Mouse (Mus musculus) neural tube, embryonic 15.5 days (tissue): ENCODE measurements around the gene Tle3. TPM values are rescaled to one million over a fixed set of nuclear protein-coding genes. Genes with fewer than 3 reads are reported as not detected.

ENCODE experiments used
- ATAC-seq: fragments of 200-750 bp; cut with Nextera tagmentation; 2 replicates; pipeline ENCODE4 v1.8.0; 2017; ENCODE audit warnings: mild to moderate bottlenecking, moderate TSS enrichment, moderate library complexity; ENCODE audit not compliant: low FRiP score
- H3K27ac ChIP-seq: fragments of 300-500 bp; sonication (generic); replicated peaks from 2 replicates; pipeline ENCODE4 v1.5.1; 2015; ENCODE audit warnings: mild to moderate bottlenecking, inconsistent platforms
- H3K27me3 ChIP-seq: fragments of 300-500 bp; sonication (generic); replicated peaks from 2 replicates; pipeline ENCODE4 v1.6.1; 2015; ENCODE audit warnings: inconsistent platforms
- H3K36me3 ChIP-seq: fragments of 300-500 bp; sonication (generic); 2 replicates; pipeline ENCODE4 v1.6.1; 2015; ENCODE audit warnings: inconsistent platforms
- H3K4me1 ChIP-seq: fragments of 300-500 bp; sonication (generic); 2 replicates; pipeline ENCODE4 v1.6.1; 2015; ENCODE audit warnings: inconsistent platforms
- H3K4me2 ChIP-seq: fragments of 300-500 bp; sonication (generic); 2 replicates; pipeline ENCODE4 v1.6.1; 2015; ENCODE audit warnings: inconsistent platforms, mild to moderate bottlenecking, moderate library complexity
- H3K4me3 ChIP-seq: fragments of 300-500 bp; sonication (generic); replicated peaks from 2 replicates; pipeline ENCODE4 v1.5.1; 2015; ENCODE audit warnings: mild to moderate bottlenecking, inconsistent platforms
- H3K9ac ChIP-seq: fragments of 300-500 bp; sonication (generic); replicated peaks from 2 replicates; pipeline ENCODE4 v1.6.1; 2015; ENCODE audit warnings: mild to moderate bottlenecking, inconsistent platforms
- H3K9me3 ChIP-seq: fragments of 300-500 bp; sonication (generic); replicated peaks from 2 replicates; pipeline ENCODE4 v1.6.1; 2016; ENCODE audit warnings: inconsistent platforms
- WGBS: fragments of 180-500 bp; shearing (Covaris S2); methylation state at CpG from one replicate; pipeline ENCODE4 v1.1.7; 2015; ENCODE audit warnings: mixed read lengths; 5-methylcytosine and 5-hydroxymethylcytosine counted together
- polyA plus RNA-seq: library from polyadenylated mRNA; unstranded; fragments of >200 nt; fragmentation: Nextera tagmentation; extraction: Ambion mirVana; gene quantifications from 2 replicates; pipeline ENCODE4 v1.2.1, GENCODE M21; 2015

Tle3 gene
- polyA plus RNA-seq: 20.5 and 24.2 TPM in 2 replicates

DNA sequence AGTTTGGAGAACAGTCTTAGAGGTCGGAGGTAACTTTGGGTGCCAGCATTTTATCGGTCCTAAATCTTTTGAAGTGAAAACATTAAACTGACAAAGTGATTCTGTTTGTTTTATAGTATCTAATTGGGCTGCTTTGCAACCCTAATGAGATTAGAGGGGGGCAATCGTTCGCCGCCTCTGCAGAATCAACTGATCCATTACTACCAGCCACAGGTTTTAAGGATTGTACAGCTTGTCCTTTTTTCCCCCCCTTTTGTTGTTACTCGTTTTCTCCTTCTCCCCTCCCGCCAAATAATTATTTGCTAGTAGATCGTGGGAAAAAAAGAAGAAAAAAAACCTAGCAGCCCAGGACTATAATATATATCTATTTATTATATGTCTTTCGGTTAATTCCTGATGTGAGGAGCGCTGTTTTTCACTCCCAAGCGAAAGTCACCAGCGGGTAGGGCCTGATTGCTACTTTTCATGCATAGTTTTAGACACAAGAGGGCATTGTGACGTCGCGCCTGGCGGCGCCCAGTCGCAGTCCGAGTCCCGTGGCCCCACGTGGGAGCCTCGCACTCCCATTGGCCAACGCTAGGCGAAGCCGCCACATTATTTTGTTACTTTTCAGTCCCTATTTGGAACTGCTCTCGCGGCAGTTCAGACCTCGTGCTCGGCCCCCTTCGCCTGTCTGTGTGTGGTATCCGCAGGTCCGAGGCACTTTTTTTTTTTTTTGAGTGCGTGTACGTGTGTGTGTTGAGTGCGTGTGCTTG lies at the start of gene Tle3:
Gene Tle3 (plus strand): TSS at position 612 of the 755 bp plus-strand sequence.
- peak within 1 kb of the TSS; percentile 92 for H3K27ac ChIP-seq
- H3K27me3 ChIP-seq: peaks cover under 1% of the 10 kb centered on the region; the same call in 1 of the 2 replicates
- WGBS: under 1% methylated on average over 35 of the region's 35 CpGs
- no peaks in the 10 kb centered on the region for H3K9me3 ChIP-seq
- no peaks in the 10 kb centered on the region for H3K36me3 ChIP-seq
- H3K4me1 ChIP-seq: peaks cover 64% of the 10 kb centered on the region
- peak within 1 kb of the TSS; percentile 98 for H3K9ac ChIP-seq
- peak within 1 kb of the TSS; percentile 90 for H3K4me3 ChIP-seq
- peak; percentile 59 for ATAC-seq
- H3K4me2 ChIP-seq: peak within 1 kb of the TSS; percentile 95

DNA sequence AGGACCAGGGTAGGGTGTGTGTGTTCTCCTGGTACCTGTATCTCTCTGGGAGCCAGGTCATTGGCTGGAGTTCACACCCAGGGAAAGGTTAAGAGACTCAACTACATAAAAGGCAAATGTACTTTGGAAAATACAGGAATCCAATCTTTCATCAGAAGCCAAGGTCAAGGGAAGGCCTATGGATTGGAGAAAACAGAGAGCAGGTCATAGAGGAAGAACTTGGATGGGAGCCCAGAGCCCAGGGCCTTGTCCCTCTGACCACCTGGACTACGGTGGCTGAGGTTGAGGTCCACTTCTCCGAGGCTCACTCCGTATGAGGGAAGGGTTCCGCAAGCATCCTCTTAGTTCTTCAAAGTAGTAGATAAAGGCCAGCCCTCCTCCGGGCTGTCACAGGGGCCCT lies 48.9 kb upstream of the Tle3 start:
- Histone ChIP-seq H3K27me3 (peaks cover 15% of the 10 kb centered on the region; the same call in 1 of the 2 replicates), H3K4me2 (no peak overlapping the region), H3K4me1 (peaks cover 36% of the 10 kb centered on the region), H3K27ac (no peak overlapping the region), H3K9ac (no peak overlapping the region), H3K36me3 (no peaks in the 10 kb centered on the region), H3K9me3 (no peaks in the 10 kb centered on the region), H3K4me3 (no peak overlapping the region)
- ATAC-seq: no peak
- WGBS: 86% methylated on average over 5 of the region's 5 CpGs

DNA sequence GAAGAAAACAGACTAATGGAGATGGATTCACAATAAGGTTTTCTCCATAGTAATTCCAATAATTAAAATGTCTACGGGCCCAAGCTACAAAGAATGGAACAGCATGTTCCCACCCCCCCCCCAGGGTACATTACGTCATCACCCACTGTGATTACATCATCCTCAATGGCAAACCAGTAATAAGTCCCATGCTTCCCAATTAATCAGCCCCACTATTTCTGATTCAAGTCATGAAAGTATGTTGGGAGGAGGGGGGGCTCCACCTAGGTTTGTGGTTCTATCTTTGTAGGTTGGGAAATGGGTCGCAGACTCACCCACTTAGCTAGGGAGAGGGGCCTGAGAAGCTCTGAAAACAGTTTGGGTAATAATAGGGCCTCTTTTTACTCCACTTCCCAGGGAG lies 48.3 kb upstream of the Tle3 start:
- Histone ChIP-seq H3K4me2 (no peak overlapping the region), H3K27ac (no peak overlapping the region), H3K9ac (no peak overlapping the region), H3K9me3 (no peaks in the 10 kb centered on the region), H3K27me3 (peaks cover 17% of the 10 kb centered on the region; the same call in 1 of the 2 replicates), H3K36me3 (no peaks in the 10 kb centered on the region), H3K4me3 (no peak overlapping the region), H3K4me1 (peaks cover 36% of the 10 kb centered on the region)
- 32% methylated on average over 3 of the region's 3 CpGs for WGBS
- ATAC-seq: no peak

DNA sequence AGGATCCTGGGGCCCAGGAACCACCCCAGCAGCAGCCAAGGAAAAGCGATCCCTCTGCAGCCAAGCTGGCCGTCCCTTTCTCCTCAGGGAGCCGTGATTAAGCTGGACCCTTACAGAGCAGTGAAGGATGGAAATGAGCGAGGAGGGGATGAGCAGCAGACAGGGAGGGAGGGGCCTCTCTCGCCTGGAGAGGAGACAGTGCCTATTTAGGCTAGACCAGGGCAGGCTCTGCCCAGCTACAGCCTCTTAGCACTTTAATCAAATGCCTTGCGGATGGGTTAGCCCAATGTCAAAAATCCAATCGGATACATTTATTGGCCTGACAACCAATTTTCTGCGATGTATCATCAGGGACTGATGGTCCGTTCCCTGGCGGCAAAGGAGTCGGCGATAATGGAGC lies 47.8 kb upstream of the Tle3 start:
- Histone ChIP-seq H3K4me2 (peak overlapping the region; percentile 21; the same call in 1 of the 2 replicates), H3K36me3 (no peaks in the 10 kb centered on the region), H3K4me1 (peaks cover 36% of the 10 kb centered on the region), H3K9me3 (no peaks in the 10 kb centered on the region), H3K9ac (no peak overlapping the region), H3K27ac (no peak overlapping the region), H3K27me3 (peaks cover 17% of the 10 kb centered on the region; the same call in 1 of the 2 replicates), H3K4me3 (no peak overlapping the region)
- no peak for ATAC-seq
- 7% methylated on average over 12 of the region's 12 CpGs for WGBS

DNA sequence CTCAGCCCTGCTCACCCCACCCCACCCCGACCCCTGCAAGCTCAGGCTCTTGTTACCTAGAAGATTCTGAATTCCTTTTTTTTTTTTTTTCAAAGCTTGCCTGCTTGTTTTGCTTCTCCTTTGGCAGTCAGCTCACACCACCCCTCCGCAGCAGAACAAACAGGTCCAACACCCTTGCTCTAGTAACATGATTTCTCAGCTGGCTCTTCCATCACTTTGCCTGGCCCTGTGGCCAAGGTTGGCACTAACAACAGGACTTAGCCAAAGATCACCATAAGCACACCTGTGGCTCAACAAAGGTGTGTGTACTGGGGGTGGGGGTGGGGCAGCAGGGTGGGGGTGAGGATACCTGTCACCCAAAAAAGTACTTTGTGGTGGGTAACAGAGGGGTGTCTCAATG lies 47.2 kb upstream of the Tle3 start:
- Histone ChIP-seq H3K4me3 (no peak overlapping the region), H3K4me1 (peaks cover 31% of the 10 kb centered on the region), H3K4me2 (no peak overlapping the region), H3K9ac (no peak overlapping the region), H3K9me3 (no peaks in the 10 kb centered on the region), H3K27me3 (peaks cover 17% of the 10 kb centered on the region; the same call in 1 of the 2 replicates), H3K27ac (no peak overlapping the region), H3K36me3 (no peaks in the 10 kb centered on the region)
- ATAC-seq: no peak
- WGBS: 29% methylated on average over 2 of the region's 2 CpGs

DNA sequence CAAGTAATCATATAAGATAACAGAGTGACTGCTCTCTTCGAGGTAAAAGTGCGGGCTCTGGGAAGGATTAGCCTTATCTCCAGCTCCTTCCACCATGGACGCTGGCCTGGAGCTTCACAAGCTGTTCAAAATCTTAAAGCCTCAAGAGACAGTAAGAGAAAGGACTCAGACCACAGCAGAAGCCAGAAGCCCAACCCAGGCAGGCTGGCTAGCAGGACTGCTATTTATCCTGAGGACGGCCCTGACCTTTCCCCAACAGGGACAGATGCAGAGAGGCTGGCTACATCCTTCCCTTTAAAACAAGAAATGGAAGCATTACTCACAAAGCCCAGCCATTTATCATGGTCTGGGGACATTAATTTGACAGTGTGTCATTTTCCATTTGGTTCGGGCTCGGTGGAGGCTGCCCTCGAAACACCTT lies 46.2 kb upstream of the Tle3 start:
- peaks cover 17% of the 10 kb centered on the region; the same call in 1 of the 2 replicates for H3K27me3 ChIP-seq
- no peaks in the 10 kb centered on the region for H3K36me3 ChIP-seq
- H3K9me3 ChIP-seq: no peaks in the 10 kb centered on the region
- WGBS: 29% methylated on average over 7 of the region's 7 CpGs
- no peak overlapping the region for H3K4me3 ChIP-seq
- H3K27ac ChIP-seq: no peak overlapping the region
- H3K9ac ChIP-seq: no peak overlapping the region
- ATAC-seq: no peak
- H3K4me1 ChIP-seq: peaks cover 29% of the 10 kb centered on the region
- H3K4me2 ChIP-seq: no peak overlapping the region

DNA sequence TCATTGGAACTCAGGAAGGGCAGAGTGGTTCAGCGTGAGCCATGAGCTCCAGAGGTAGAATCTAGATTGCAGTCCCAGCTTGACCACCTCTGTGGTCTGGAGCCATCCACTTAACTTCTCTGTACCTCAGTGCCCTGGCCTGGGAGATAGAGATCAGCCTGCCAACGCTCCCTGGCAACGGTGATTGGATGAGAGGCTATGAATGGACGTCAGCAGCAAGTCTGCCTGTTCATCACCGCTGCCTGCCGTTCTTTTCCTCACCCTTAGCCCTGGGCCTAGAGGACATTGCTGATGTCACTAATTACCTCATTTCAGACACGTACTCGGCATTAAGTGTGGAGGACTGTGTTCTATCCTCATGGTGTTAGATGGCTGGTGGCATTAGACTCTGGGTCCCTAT lies 45.2 kb upstream of the Tle3 start:
- Histone ChIP-seq H3K36me3 (no peaks in the 10 kb centered on the region), H3K9ac (no peak overlapping the region), H3K27me3 (peaks cover 18% of the 10 kb centered on the region; the same call in 1 of the 2 replicates), H3K27ac (no peak overlapping the region), H3K4me3 (no peak overlapping the region), H3K4me2 (no peak overlapping the region), H3K9me3 (no peaks in the 10 kb centered on the region), H3K4me1 (peaks cover 29% of the 10 kb centered on the region)
- WGBS: 54% methylated on average over 8 of the region's 8 CpGs
- ATAC-seq: no peak

DNA sequence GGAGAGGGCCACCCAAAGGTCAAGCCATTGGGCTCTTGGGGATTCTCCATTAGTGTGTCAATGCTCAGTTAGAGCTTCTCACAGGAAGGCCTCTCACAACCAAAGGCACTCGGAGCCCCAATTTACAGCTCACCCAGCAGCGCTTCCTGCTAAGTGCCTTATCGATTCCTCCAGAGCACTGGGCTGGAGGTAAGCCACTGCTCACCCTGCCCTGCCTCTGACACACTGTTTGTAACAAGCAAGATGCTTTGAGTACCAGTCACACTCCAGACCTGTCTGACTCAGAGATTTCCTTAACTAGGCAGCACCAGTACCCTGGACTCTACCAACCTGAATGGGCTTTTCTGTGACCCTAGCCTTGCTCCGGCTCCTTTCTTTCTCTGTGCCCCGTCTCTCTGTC lies 44.0 kb upstream of the Tle3 start:
- Histone ChIP-seq H3K27me3 (peaks cover 27% of the 10 kb centered on the region), H3K27ac (no peak overlapping the region), H3K4me3 (no peak overlapping the region), H3K4me1 (peaks cover 25% of the 10 kb centered on the region), H3K4me2 (no peak overlapping the region), H3K9me3 (no peaks in the 10 kb centered on the region), H3K9ac (no peak overlapping the region), H3K36me3 (no peaks in the 10 kb centered on the region)
- WGBS: 76% methylated on average over 5 of the region's 5 CpGs
- ATAC-seq: no peak

DNA sequence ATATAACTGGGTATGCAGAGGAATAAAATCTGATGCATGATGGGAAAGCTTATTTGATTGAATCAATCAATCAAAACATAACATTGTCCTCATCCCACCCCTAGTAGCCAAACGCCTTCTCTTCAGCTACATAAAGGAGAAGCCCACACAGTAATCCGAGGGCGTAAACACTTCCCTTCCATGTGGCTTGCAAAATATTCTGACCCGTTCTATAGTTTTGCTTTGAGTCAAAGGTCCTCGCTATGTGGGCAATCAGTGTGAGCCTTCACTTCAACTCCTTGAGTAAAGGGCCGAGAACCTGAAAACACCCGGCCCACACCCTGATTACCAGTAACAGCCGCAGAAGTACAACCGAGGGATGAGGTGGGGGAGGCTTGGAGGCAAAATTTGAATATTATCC lies 41.4 kb upstream of the Tle3 start:
- Histone ChIP-seq H3K4me2 (no peak overlapping the region), H3K4me1 (peaks cover 12% of the 10 kb centered on the region), H3K4me3 (no peak overlapping the region), H3K9ac (no peak overlapping the region), H3K9me3 (no peaks in the 10 kb centered on the region), H3K36me3 (no peaks in the 10 kb centered on the region), H3K27ac (no peak overlapping the region), H3K27me3 (peaks cover 40% of the 10 kb centered on the region)
- no peak for ATAC-seq
- WGBS: 91% methylated on average over 9 of the region's 9 CpGs

DNA sequence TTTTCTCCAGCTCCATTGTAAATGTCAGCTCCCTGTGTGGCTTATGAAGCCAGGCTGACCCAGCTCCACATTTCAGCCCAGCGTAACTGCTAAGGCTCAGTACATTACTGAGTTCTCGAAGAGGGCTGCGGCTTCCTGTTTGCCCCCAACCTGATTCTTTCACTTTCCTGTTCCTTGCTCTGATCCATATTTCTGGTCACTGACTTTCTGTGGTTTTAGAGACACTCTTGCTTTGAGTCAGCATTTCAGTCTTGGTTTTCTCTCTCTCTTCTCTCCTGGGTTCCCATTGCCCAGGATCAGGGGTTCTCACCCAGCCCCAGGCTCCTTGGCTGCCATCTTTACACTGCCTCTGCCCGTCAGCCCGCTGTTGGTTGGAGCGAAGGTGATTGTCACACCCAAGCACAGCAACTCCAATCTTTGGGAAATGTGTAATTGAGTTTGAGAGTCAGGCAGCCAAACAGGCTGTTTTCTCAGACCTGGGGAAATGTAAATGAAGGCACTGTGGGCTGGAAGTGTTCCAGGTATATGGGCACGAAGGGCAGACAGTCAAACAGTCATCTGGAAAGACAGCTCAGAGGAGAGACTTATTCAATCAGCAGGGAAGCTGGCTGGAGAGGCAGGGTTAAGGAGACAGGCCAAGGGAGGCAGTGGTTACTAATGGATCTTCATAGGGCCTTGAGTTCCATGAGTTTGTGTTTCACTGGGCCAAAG lies 39.8 kb upstream of the Tle3 start:
- no peak for ATAC-seq
- 82% methylated on average over 7 of the region's 7 CpGs for WGBS
- H3K27me3 ChIP-seq: peaks cover 43% of the 10 kb centered on the region

DNA sequence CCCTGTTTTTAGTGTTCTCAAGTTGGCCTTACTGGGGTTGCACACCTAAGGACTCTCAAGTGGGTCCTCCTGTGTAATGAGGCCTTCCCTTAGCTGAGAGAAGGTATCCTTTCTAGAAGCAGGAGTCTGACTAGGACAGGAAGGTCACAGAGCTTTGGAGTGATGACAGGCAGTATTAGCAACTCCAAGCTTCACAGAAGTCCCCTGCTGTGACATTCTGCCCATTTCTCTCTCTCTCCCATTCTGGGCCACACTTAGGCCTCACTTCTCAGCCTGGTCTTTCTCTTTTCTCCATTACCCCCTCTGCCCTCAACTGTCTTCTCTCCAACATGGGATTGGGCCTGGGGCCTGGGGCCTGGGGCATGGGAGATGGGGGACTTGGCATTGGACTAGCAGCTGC lies 36.0 kb upstream of the Tle3 start:
- ATAC-seq: no peak
- Histone ChIP-seq H3K27ac (no peak overlapping the region), H3K4me2 (no peak overlapping the region), H3K36me3 (no peaks in the 10 kb centered on the region), H3K9me3 (no peaks in the 10 kb centered on the region), H3K27me3 (peaks cover 61% of the 10 kb centered on the region), H3K4me1 (peaks cover 23% of the 10 kb centered on the region), H3K9ac (no peak overlapping the region), H3K4me3 (no peak overlapping the region)

More for the DNA sequence above, 39.8 kb upstream of the Tle3 start:
- no peak overlapping the region for H3K4me2 ChIP-seq
- no peak overlapping the region for H3K9ac ChIP-seq
- peaks cover 8% of the 10 kb centered on the region for H3K4me1 ChIP-seq
- H3K36me3 ChIP-seq: no peaks in the 10 kb centered on the region
- H3K9me3 ChIP-seq: no peaks in the 10 kb centered on the region
- no peak overlapping the region for H3K27ac ChIP-seq
- no peak overlapping the region for H3K4me3 ChIP-seq
